ENCODE assay signal across 8 mouse cellular contexts in genomic region chr14:118767673-118768353, GRCm38 (mm10). TPM values are rescaled to one million over a fixed set of nuclear protein-coding genes. Genes with fewer than 3 reads are reported as not detected.
A peak's percentile ranks its signal among the peaks of the same experiment; 100 is the strongest.
DNase-seq lines count a peak whose midpoint lies in the region; ATAC-seq lines count a peak whose summit lies in the region.

No protein-coding gene starts in this region.

- no peak overlapping the region for H3K4me3 ChIP-seq in hindbrain, embryonic 12.5 days

- H3K36me3 ChIP-seq in hindbrain, embryonic 12.5 days = no peaks in the 10 kb centered on the region

- peak; percentile 82 for DNase-seq in NIH3T3 (ENCODE audit: low read depth)
- DNase-seq in cerebellum, postnatal 10 days = peak; percentile 86 to 88
- DNase-seq in frontal cortex, postnatal 10 days (ENCODE audit: low spot score in 2 of 2) = peak; percentile 32 to 75
- DNase-seq in layer of hippocampus, postnatal 14 days (ENCODE audit: low spot score in 2 of 2) = peak; percentile 72 to 82
- peak; percentile 83 for DNase-seq in lung, postnatal 10 days
- DNase-seq in ovary, postnatal 36 days (ENCODE audit: low spot score) = peak; percentile 68
- DNase-seq in thymus, postnatal 14 days = peak; percentile 82

- no peak overlapping the region for H3K27ac ChIP-seq in hindbrain, embryonic 12.5 days

- H3K9me3 ChIP-seq in hindbrain, embryonic 12.5 days (replicated peaks) = no peaks in the 10 kb centered on the region

- H3K27me3 ChIP-seq in hindbrain, embryonic 12.5 days = peaks cover 10% of the 10 kb centered on the region; the same call in 1 of the 2 replicates

- peak; percentile 90 for ATAC-seq in hindbrain, embryonic 12.5 days (ENCODE audit: low FRiP score)

- H3K4me1 ChIP-seq in hindbrain, embryonic 12.5 days = no peaks in the 10 kb centered on the region

- H3K9ac ChIP-seq in hindbrain, embryonic 12.5 days = no peak overlapping the region

- H3K4me2 ChIP-seq in hindbrain, embryonic 12.5 days (replicated peaks) = no peak overlapping the region

- 35% methylated on average over 14 of the region's 14 CpGs for WGBS in hindbrain, embryonic 12.5 days

RNA-seq across cellular contexts. Expression of gene Cldn10, which starts 19.9 kb away (rescaled TPM):
- polyA plus RNA-seq in hindbrain, embryonic 12.5 days (2016; fragmentation: Nextera tagmentation; extraction: Ambion mirVana) = 1.3 and 2.5 TPM in 2 replicates
- total RNA-seq in layer of hippocampus, postnatal 14 days (2021) = 10 to 100 TPM; 26.4 to 26.6 TPM
